Mouse (Mus musculus): ENCODE measurements at regions not wholly inside any gene's neighbourhood (a gene's known extent, or its start where the extent isn't known, plus 50 kb on each side); places are given as distances from the start of the nearest gene placed in this dataset.
A peak's percentile ranks its signal among the peaks of the same experiment; 100 is the strongest.

GRCm38 (mm10) chr3:128226930-128227585, 330.9 kb upstream of the Fam241a start:
- DNase-seq (ENCODE audit: low spot score) = no peak

- DNase-seq (ENCODE audit: low spot score) = no peak
Measured at GRCm38 (mm10) chr3:128226503-128226902, 330.4 kb upstream of the Fam241a start.

- DNase-seq (ENCODE audit: low spot score) = peak; percentile 73
Measured at GRCm38 (mm10) chr3:128222344-128222743, 326.2 kb upstream of the Fam241a start.

GRCm38 (mm10) chr3:128221625-128222024, 325.5 kb upstream of the Fam241a start:
- DNase-seq (ENCODE audit: low spot score) = peak; percentile 34

- no peak for DNase-seq (ENCODE audit: low spot score)
Measured at GRCm38 (mm10) chr3:128220776-128221550, 324.8 kb upstream of the Fam241a start.

GRCm38 (mm10) chr3:128217765-128218415, 321.8 kb upstream of the Fam241a start:
- no peak for DNase-seq (ENCODE audit: low spot score)

- DNase-seq (ENCODE audit: low spot score) = no peak
Measured at GRCm38 (mm10) chr3:128212256-128212655, 316.1 kb upstream of the Fam241a start.

- DNase-seq (ENCODE audit: low spot score) = no peak
Measured at GRCm38 (mm10) chr3:128210591-128210990, 314.5 kb upstream of the Fam241a start.

- DNase-seq (ENCODE audit: low spot score) = peak; percentile 35
Measured at GRCm38 (mm10) chr3:128206948-128207347, 310.8 kb upstream of the Fam241a start.

GRCm38 (mm10) chr3:128206483-128206882, 310.4 kb upstream of the Fam241a start:
- DNase-seq (ENCODE audit: low spot score) = no peak

GRCm38 (mm10) chr3:128200574-128201235, 304.6 kb upstream of the Fam241a start:
- DNase-seq (ENCODE audit: low spot score) = no peak

- DNase-seq (ENCODE audit: low spot score) = no peak
Measured at GRCm38 (mm10) chr3:128199466-128199865, 303.3 kb upstream of the Fam241a start.

GRCm38 (mm10) chr3:128192046-128192800, 296.1 kb upstream of the Fam241a start:
- DNase-seq (ENCODE audit: low spot score) = peak; percentile 60

- no peak for DNase-seq (ENCODE audit: low spot score)
Measured at GRCm38 (mm10) chr3:128187330-128188044, 291.4 kb upstream of the Fam241a start.

- peak; percentile 79 for DNase-seq (ENCODE audit: low spot score)
Measured at GRCm38 (mm10) chr3:128186278-128186677, 290.2 kb upstream of the Fam241a start.

- DNase-seq (ENCODE audit: low spot score) = no peak
Measured at GRCm38 (mm10) chr3:128181221-128181908, 285.2 kb upstream of the Fam241a start.

- no peak for DNase-seq (ENCODE audit: low spot score)
Measured at GRCm38 (mm10) chr3:128149216-128149615, 253.1 kb upstream of the Fam241a start.

- peak; percentile 9 for DNase-seq (ENCODE audit: low spot score)
Measured at GRCm38 (mm10) chr3:128145329-128145728, 249.2 kb upstream of the Fam241a start.

GRCm38 (mm10) chr3:128127836-128128235, 231.7 kb upstream of the Fam241a start:
- DNase-seq (ENCODE audit: low spot score) = no peak

- no peak for DNase-seq (ENCODE audit: low spot score)
Measured at GRCm38 (mm10) chr3:128126664-128127063, 230.5 kb upstream of the Fam241a start.
